Mouse (Mus musculus): Measurements from ENCODE around the gene Ap3s2. TPM values are rescaled to one million over a fixed set of nuclear protein-coding genes. Genes with fewer than 3 reads are reported as not detected.

Ap3s2 gene
- polyA plus RNA-seq, 1 experiment from 2014 or later = 26.4 TPM

DNA sequence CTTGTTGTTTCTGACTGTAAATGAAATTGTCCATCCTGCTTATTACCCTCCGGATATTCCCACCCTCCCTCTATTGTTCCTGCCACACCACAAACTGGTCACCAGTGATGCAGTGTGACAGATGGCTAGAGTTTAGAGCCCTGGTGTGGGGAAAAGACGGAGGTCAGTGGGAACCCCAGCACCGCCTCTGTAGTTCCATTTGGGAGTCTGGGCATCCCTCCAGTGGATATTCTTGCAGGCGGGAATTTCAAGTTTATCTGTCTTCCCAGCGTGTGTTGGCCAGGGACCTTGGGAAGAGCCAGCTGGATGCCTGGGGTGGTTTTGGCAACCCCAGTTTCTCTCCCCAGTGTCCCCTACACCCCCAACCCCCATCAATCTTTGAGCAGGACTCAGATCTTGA is 14.0 kb upstream of the Ap3s2 start:
- Histone ChIP-seq H3K36me3 (ENCODE audit: control insufficient read depth, insufficient read depth, low read length) (no peaks in the 10 kb centered on the region), H3K27me3 (ENCODE audit: control insufficient read depth, insufficient read depth, low read length) (no peaks in the 10 kb centered on the region), H3K4me3 (replicated peaks; ENCODE audit: low read length) (peak overlapping the region; percentile 70), H3K27ac (ENCODE audit: low read length) (peak overlapping the region; percentile 91), H3K4me2 (ENCODE audit: low read depth, low read length) (peak overlapping the region; percentile 63), H3K4me1 (ENCODE audit: control insufficient read depth, insufficient read depth, low read length) (peaks cover 4% of the 10 kb centered on the region; the same call in 1 of the 2 replicates), H3K9me3 (replicated peaks; ENCODE audit: control insufficient read depth, low read length) (no peaks in the 10 kb centered on the region), H3K9ac (ENCODE audit: low read length) (peak overlapping the region; percentile 90)
- no peak for ATAC-seq (ENCODE audit: insufficient read depth, low FRiP score)
- WGBS = 33% methylated on average over 5 of the region's 5 CpGs

DNA sequence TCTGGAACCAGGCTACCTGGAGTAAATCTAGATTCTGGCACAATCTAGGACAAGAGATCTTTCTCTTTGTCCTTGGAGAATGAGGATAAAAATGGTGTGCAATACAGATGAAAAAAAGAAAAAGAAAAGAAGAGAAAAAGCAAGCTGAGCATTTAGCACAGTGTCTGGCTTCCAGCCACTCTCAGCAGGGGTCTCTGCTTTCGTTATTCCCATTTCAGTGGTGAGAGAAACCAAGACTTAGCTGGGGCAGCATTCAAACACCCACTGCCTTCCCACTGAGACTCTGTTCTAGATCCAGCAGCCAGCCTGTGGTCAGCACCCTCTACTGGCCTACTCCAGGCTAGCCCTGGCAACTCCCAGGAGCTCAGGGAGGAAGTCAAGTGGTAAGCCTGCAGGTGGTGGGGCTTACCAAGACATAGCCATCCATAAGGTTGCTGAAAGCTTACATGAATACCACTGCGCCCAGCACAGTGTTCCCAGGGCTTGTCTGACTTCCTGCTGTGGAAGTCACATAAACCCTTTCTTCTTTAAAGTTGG is 8.1 kb upstream of the Ap3s2 start:
- H3K36me3 ChIP-seq (ENCODE audit: control insufficient read depth, insufficient read depth, low read length) = peaks cover 7% of the 10 kb centered on the region; the same call in 1 of the 2 replicates
- WGBS = 82% methylated on average over 2 of the region's 2 CpGs
- no peak for ATAC-seq (ENCODE audit: insufficient read depth, low FRiP score)
- no peak overlapping the region for H3K9ac ChIP-seq (ENCODE audit: low read length)
- no peaks in the 10 kb centered on the region for H3K27me3 ChIP-seq (ENCODE audit: control insufficient read depth, insufficient read depth, low read length)
- H3K9me3 ChIP-seq (replicated peaks; ENCODE audit: control insufficient read depth, low read length) = no peaks in the 10 kb centered on the region
- no peak overlapping the region for H3K27ac ChIP-seq (ENCODE audit: low read length)
- no peaks in the 10 kb centered on the region for H3K4me1 ChIP-seq (ENCODE audit: control insufficient read depth, insufficient read depth, low read length)
- H3K4me2 ChIP-seq (ENCODE audit: low read depth, low read length) = no peak overlapping the region
- H3K4me3 ChIP-seq (replicated peaks; ENCODE audit: low read length) = no peak overlapping the region

DNA sequence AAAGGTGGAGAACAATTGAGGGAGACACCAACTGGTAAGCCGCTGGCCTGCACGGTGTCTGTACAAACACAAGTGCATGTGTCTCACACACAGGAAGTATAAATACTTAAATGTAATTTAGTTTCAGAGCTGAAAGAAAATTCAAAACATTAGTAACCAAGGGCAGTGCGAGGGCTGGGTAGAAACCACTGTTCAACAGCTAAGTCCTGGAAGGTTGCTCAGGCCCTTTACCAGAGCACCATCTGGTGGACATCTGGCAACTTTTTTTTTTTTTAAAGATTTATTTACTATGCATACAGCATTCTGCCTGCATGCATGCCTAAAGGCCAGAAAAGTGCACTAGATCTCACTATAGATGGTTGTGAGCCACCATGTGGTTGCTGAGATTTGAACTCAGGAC is 5.9 kb downstream of the Ap3s2 start:
- Histone ChIP-seq H3K4me3 (replicated peaks; ENCODE audit: low read length) (no peak overlapping the region), H3K9me3 (replicated peaks; ENCODE audit: control insufficient read depth, low read length) (no peaks in the 10 kb centered on the region), H3K27ac (ENCODE audit: low read length) (no peak overlapping the region), H3K27me3 (ENCODE audit: control insufficient read depth, insufficient read depth, low read length) (no peaks in the 10 kb centered on the region), H3K4me2 (ENCODE audit: low read depth, low read length) (no peak overlapping the region), H3K36me3 (ENCODE audit: control insufficient read depth, insufficient read depth, low read length) (no peaks in the 10 kb centered on the region), H3K9ac (ENCODE audit: low read length) (no peak overlapping the region), H3K4me1 (ENCODE audit: control insufficient read depth, insufficient read depth, low read length) (peaks cover 1% of the 10 kb centered on the region; the same call in 1 of the 2 replicates)
- WGBS = 62% methylated on average over 3 of the region's 3 CpGs
- ATAC-seq (ENCODE audit: insufficient read depth, low FRiP score) = no peak

DNA sequence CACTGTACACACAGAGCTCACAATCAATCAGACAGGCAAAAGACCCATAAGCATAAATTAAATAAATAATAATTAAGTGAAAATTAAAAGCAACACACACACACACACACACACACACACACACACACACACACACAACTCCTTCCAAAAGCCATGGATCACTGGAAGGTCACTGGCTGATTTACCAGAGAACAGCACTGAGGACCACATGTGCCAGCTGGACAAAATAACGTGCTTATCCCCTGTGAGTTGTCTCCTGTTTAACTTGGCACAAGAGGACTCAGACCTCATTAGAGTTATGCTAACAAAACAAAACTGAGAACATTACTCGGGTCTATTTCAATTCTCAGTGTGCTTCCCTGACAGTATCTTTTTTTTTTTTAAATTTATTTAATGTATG is 13.1 kb downstream of the Ap3s2 start:
- Histone ChIP-seq H3K4me1 (ENCODE audit: control insufficient read depth, insufficient read depth, low read length) (peaks cover 2% of the 10 kb centered on the region; the same call in 1 of the 2 replicates), H3K36me3 (ENCODE audit: control insufficient read depth, insufficient read depth, low read length) (0 out of 2 replicates have a peak, but pooled peaks cover 6% of the 10 kb centered on the region), H3K27me3 (ENCODE audit: control insufficient read depth, insufficient read depth, low read length) (no peaks in the 10 kb centered on the region), H3K27ac (ENCODE audit: low read length) (no peak overlapping the region), H3K9me3 (replicated peaks; ENCODE audit: control insufficient read depth, low read length) (no peaks in the 10 kb centered on the region), H3K4me2 (ENCODE audit: low read depth, low read length) (no peak overlapping the region), H3K4me3 (replicated peaks; ENCODE audit: low read length) (no peak overlapping the region), H3K9ac (ENCODE audit: low read length) (no peak overlapping the region)
- ATAC-seq (ENCODE audit: insufficient read depth, low FRiP score) = no peak
- WGBS = 64% methylated on average over 2 of the region's 2 CpGs

DNA sequence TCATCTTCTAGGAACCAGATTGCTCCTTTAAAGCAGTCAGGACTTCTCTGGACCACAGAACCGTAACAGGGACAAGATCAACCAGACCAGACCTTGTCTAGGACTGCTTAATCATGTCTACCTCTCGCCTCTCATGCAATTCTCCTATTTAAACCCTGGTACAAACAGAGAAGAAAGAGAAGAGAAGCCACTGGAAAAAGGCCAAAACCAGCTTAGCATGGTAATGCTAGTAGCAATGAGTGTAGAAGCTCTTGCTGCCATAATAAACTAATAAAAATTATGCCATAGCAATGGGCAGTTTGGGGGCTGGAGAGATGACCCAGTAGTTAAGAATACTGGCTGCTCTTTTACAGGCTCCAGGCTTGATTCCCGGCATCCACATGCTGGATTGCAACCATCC is 13.5 kb downstream of the Ap3s2 start:
- 92% methylated on average over 3 of the region's 3 CpGs for WGBS
- Histone ChIP-seq H3K36me3 (ENCODE audit: control insufficient read depth, insufficient read depth, low read length) (0 out of 2 replicates have a peak, but pooled peaks cover 6% of the 10 kb centered on the region), H3K9me3 (replicated peaks; ENCODE audit: control insufficient read depth, low read length) (no peaks in the 10 kb centered on the region), H3K27ac (ENCODE audit: low read length) (no peak overlapping the region), H3K4me3 (replicated peaks; ENCODE audit: low read length) (no peak overlapping the region), H3K4me1 (ENCODE audit: control insufficient read depth, insufficient read depth, low read length) (peaks cover 2% of the 10 kb centered on the region; the same call in 1 of the 2 replicates), H3K9ac (ENCODE audit: low read length) (no peak overlapping the region), H3K4me2 (ENCODE audit: low read depth, low read length) (no peak overlapping the region), H3K27me3 (ENCODE audit: control insufficient read depth, insufficient read depth, low read length) (no peaks in the 10 kb centered on the region)
- ATAC-seq (ENCODE audit: insufficient read depth, low FRiP score) = no peak

DNA sequence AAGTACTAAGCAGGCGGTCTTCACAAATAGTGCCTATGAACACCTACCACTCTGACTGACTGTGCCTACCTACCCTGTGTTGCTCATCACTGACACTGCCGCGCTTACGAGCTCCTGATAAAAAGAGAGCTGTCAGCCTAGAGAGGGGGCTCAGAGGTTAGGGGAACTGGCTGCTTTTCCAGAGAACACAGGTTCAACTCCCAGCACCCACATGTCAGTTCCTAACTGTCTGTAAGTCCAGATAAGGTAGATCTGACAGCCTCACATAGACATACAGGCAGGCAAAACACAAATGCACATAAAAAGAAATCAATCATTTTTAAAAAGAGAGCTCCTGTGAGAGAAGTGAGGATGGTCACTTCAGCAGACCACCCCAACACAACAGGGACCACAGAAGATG is 15.3 kb downstream of the Ap3s2 start:
- ATAC-seq (ENCODE audit: insufficient read depth, low FRiP score) = no peak

DNA sequence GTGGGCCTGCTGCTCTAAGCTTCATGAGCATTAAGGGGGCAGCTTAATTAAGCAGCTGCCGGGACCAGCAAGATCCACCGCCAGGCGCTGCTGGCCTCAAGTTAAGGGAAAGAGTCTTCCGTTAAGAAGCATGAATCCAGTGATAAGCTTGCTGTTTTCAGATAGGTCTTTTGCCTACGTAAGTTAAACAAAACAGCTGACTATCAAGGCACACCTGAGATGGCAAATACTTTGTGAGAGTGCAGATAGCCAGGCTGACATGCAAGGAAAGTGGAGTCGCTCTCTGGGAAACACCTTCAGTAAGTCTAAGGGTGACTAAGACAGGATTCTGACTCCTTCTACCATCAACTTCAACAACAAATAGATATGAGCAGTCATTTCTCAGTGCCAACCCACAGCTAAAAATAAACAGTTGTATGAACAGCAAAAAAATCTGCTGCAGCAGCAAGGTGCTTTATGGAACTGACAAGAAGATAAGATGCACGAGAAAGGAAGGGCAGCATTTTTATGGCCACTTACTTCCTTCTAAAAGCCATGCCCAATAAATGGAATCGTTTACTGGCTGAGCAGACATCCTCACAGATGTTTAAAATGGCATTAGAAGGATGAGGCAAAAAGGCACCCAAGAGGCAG is 17.2 kb downstream of the Ap3s2 start:
- no peak overlapping the region for H3K4me3 ChIP-seq (replicated peaks; ENCODE audit: low read length)
- no peaks in the 10 kb centered on the region for H3K9me3 ChIP-seq (replicated peaks; ENCODE audit: control insufficient read depth, low read length)
- H3K36me3 ChIP-seq (ENCODE audit: control insufficient read depth, insufficient read depth, low read length) = no peaks in the 10 kb centered on the region
- no peak for ATAC-seq (ENCODE audit: insufficient read depth, low FRiP score)
- H3K4me1 ChIP-seq (ENCODE audit: control insufficient read depth, insufficient read depth, low read length) = peaks cover 2% of the 10 kb centered on the region; the same call in 1 of the 2 replicates
- no peak overlapping the region for H3K9ac ChIP-seq (ENCODE audit: low read length)
- no peak overlapping the region for H3K4me2 ChIP-seq (ENCODE audit: low read depth, low read length)
- no peaks in the 10 kb centered on the region for H3K27me3 ChIP-seq (ENCODE audit: control insufficient read depth, insufficient read depth, low read length)
- WGBS = 65% methylated on average over 8 of the region's 8 CpGs
- peak overlapping the region; percentile 33; the same call in 1 of the 2 replicates for H3K27ac ChIP-seq (ENCODE audit: low read length)

More for the DNA sequence above, 15.3 kb downstream of the Ap3s2 start:
- H3K27me3 ChIP-seq (ENCODE audit: control insufficient read depth, insufficient read depth, low read length) = no peaks in the 10 kb centered on the region
- no peak overlapping the region for H3K4me2 ChIP-seq (ENCODE audit: low read depth, low read length)
- 90% methylated on average over 4 of the region's 4 CpGs for WGBS
- no peak overlapping the region for H3K27ac ChIP-seq (ENCODE audit: low read length)
- H3K9me3 ChIP-seq (replicated peaks; ENCODE audit: control insufficient read depth, low read length) = no peaks in the 10 kb centered on the region
- peaks cover 2% of the 10 kb centered on the region; the same call in 1 of the 2 replicates for H3K4me1 ChIP-seq (ENCODE audit: control insufficient read depth, insufficient read depth, low read length)
- H3K36me3 ChIP-seq (ENCODE audit: control insufficient read depth, insufficient read depth, low read length) = 0 out of 2 replicates have a peak, but pooled peaks cover 6% of the 10 kb centered on the region
- H3K9ac ChIP-seq (ENCODE audit: low read length) = no peak overlapping the region
- H3K4me3 ChIP-seq (replicated peaks; ENCODE audit: low read length) = no peak overlapping the region

DNA sequence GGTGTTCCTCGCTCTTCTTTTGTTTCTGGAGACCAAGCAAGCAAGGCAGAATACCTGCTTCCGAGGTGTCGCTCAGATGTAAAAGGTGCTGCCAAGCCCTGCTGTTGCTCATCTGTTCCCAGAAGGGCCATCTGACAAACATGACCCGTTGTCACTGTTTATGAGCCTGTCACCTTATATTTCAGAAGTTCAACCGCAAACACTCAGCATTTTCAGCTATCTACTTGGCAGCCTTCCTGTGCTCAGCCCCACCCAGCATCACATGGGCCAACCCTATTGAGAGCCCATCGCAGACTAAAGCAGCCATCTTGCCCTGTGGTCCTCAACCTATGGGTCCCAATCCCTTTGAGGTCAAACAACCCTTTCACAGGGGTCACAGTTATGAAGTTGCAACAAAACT is 19.7 kb downstream of the Ap3s2 start:
- 94% methylated on average over 6 of the region's 6 CpGs for WGBS
- no peaks in the 10 kb centered on the region for H3K27me3 ChIP-seq (ENCODE audit: control insufficient read depth, insufficient read depth, low read length)
- H3K9ac ChIP-seq (ENCODE audit: low read length) = no peak overlapping the region
- ATAC-seq (ENCODE audit: insufficient read depth, low FRiP score) = no peak
- no peaks in the 10 kb centered on the region for H3K36me3 ChIP-seq (ENCODE audit: control insufficient read depth, insufficient read depth, low read length)
- peaks cover 2% of the 10 kb centered on the region; the same call in 1 of the 2 replicates for H3K4me1 ChIP-seq (ENCODE audit: control insufficient read depth, insufficient read depth, low read length)
- H3K4me2 ChIP-seq (ENCODE audit: low read depth, low read length) = no peak overlapping the region
- no peaks in the 10 kb centered on the region for H3K9me3 ChIP-seq (replicated peaks; ENCODE audit: control insufficient read depth, low read length)
- no peak overlapping the region for H3K4me3 ChIP-seq (replicated peaks; ENCODE audit: low read length)
- no peak overlapping the region for H3K27ac ChIP-seq (ENCODE audit: low read length)

DNA sequence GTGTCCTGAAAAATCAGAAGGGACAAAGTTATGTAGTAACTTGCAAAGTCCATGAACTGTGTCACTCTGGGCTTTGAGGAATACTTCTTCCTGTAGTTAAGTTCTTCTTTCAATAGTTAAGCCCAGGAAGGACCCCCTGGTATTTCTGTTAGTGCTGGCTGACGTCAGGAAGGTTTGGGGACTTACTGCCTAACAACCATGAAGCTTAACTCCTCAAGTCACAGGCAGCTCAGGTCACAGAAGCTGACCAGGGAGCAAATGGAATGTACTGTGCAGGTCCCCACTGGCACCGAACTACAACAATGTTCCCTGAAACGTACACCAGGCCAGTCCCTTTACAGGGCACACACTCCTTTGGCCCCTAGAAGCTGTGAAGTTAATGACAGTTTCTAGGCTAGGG is 25.2 kb downstream of the Ap3s2 start:
- no peak for ATAC-seq (ENCODE audit: insufficient read depth, low FRiP score)
- Histone ChIP-seq H3K4me2 (ENCODE audit: low read depth, low read length) (no peak overlapping the region), H3K9ac (ENCODE audit: low read length) (no peak overlapping the region), H3K9me3 (replicated peaks; ENCODE audit: control insufficient read depth, low read length) (no peaks in the 10 kb centered on the region), H3K4me1 (ENCODE audit: control insufficient read depth, insufficient read depth, low read length) (0 out of 2 replicates have a peak, but pooled peaks cover 3% of the 10 kb centered on the region), H3K36me3 (ENCODE audit: control insufficient read depth, insufficient read depth, low read length) (no peaks in the 10 kb centered on the region), H3K4me3 (replicated peaks; ENCODE audit: low read length) (no peak overlapping the region), H3K27me3 (ENCODE audit: control insufficient read depth, insufficient read depth, low read length) (no peaks in the 10 kb centered on the region), H3K27ac (ENCODE audit: low read length) (no peak overlapping the region)
- WGBS = 80% methylated on average over 3 of the region's 3 CpGs

All from stomach, embryonic 16.5 days (tissue).